Mouse (Mus musculus) 3T3-L1 (cell line): ENCODE data around the gene Ccser1.
"Not testable (repeated sequence)": the region's sequence is repeated elsewhere in the genome, so short reads cannot be mapped to it uniquely, and the experiment has no call there.

Experiments
- DNase-seq: peaks from one replicate; pipeline ENCODE4 v3.0.0-alpha.2; 2015; ENCODE audit warnings: low read depth, low spot score

Gene Ccser1

GRCm38 (mm10) chr6:61978379-61978778 lies 798.3 kb downstream of the Ccser1 start:
- peak; percentile 27 for DNase-seq

GRCm38 (mm10) chr6:62014374-62014773 lies 834.2 kb downstream of the Ccser1 start:
- DNase-seq = no peak

- DNase-seq = no peak
These were observed 864.3 kb downstream of the Ccser1 start for GRCm38 (mm10) chr6:62044454-62044853.

GRCm38 (mm10) chr6:62045042-62045441 lies 864.9 kb downstream of the Ccser1 start:
- DNase-seq = not testable (repeated sequence)

GRCm38 (mm10) chr6:62055276-62055675 lies 875.2 kb downstream of the Ccser1 start:
- DNase-seq = no peak

GRCm38 (mm10) chr6:62066363-62067023 lies 886.4 kb downstream of the Ccser1 start:
- no peak for DNase-seq

GRCm38 (mm10) chr6:62067024-62067380 lies 886.9 kb downstream of the Ccser1 start:
- DNase-seq = no peak

GRCm38 (mm10) chr6:62105464-62105863 lies 925.3 kb downstream of the Ccser1 start:
- no peak for DNase-seq

GRCm38 (mm10) chr6:62132531-62132930 lies 952.4 kb downstream of the Ccser1 start:
- DNase-seq = no peak

GRCm38 (mm10) chr6:62160320-62160719 lies 980.2 kb downstream of the Ccser1 start:
- no peak for DNase-seq

GRCm38 (mm10) chr6:62162596-62162995 lies 982.5 kb downstream of the Ccser1 start:
- no peak for DNase-seq

- DNase-seq = no peak
These were observed 983.7 kb downstream of the Ccser1 start for GRCm38 (mm10) chr6:62163826-62164225.

- DNase-seq = no peak
These were observed 1016.5 kb downstream of the Ccser1 start for GRCm38 (mm10) chr6:62196496-62197188.

GRCm38 (mm10) chr6:62198768-62199167 lies 1018.6 kb downstream of the Ccser1 start:
- DNase-seq = no peak

GRCm38 (mm10) chr6:62205013-62205412 lies 1024.9 kb downstream of the Ccser1 start:
- no peak for DNase-seq

- DNase-seq = no peak
These were observed 1041.7 kb downstream of the Ccser1 start for GRCm38 (mm10) chr6:62221856-62222255.

GRCm38 (mm10) chr6:62263899-62264298 lies 1083.8 kb downstream of the Ccser1 start:
- no peak for DNase-seq

GRCm38 (mm10) chr6:62264525-62264924 lies 1084.4 kb downstream of the Ccser1 start:
- DNase-seq = no peak

- no peak for DNase-seq
These were observed 1101.1 kb downstream of the Ccser1 start for GRCm38 (mm10) chr6:62281256-62281655.

- no peak for DNase-seq
These were observed 1121.6 kb downstream of the Ccser1 start for GRCm38 (mm10) chr6:62301576-62302312.

- no peak for DNase-seq
These were observed 1138.5 kb downstream of the Ccser1 start for GRCm38 (mm10) chr6:62318627-62319026.

- DNase-seq = no peak
These were observed 1160.2 kb downstream of the Ccser1 start for GRCm38 (mm10) chr6:62340319-62340718.

GRCm38 (mm10) chr6:62367802-62368201 lies 1187.7 kb downstream of the Ccser1 start:
- no peak for DNase-seq
